Mouse (Mus musculus): ENCODE measurements around the gene Nabp2. TPM values are rescaled to one million over a fixed set of nuclear protein-coding genes. Genes with fewer than 3 reads are reported as not detected.

Gene Nabp2
- polyA plus RNA-seq, 1 experiment from 2014 or later: 130 TPM

GRCm38 (mm10) chr10:128385902-128386301 is 25.4 kb downstream of the Nabp2 start:
- H3K9me3 ChIP-seq (ENCODE audit: control insufficient read depth, low read length): no peaks in the 10 kb centered on the region
- H3K27ac ChIP-seq (ENCODE audit: low read depth, low read length): no peak overlapping the region
- H3K27me3 ChIP-seq (ENCODE audit: control insufficient read depth, insufficient read depth, low read length): no peaks in the 10 kb centered on the region
- H3K4me1 ChIP-seq (replicated peaks; ENCODE audit: control insufficient read depth, insufficient read depth, low read length): no peaks in the 10 kb centered on the region
- WGBS: 93% methylated on average over 7 of the region's 7 CpGs
- no peak overlapping the region for H3K4me2 ChIP-seq (replicated peaks; ENCODE audit: low read depth, low read length)
- H3K9ac ChIP-seq (ENCODE audit: low read depth, low read length): no peak overlapping the region
- no peak overlapping the region for H3K4me3 ChIP-seq (ENCODE audit: low read depth, low read length)
- H3K36me3 ChIP-seq (ENCODE audit: control insufficient read depth, insufficient read depth, low read length): peaks cover 38% of the 10 kb centered on the region
- ATAC-seq (ENCODE audit: low FRiP score) (0 out of 2 replicates have a peak, but pooled peaks have one; percentile 25), DNase-seq (ENCODE audit: low spot score) (no peak)

GRCm38 (mm10) chr10:128382482-128382881 is 28.8 kb downstream of the Nabp2 start:
- peaks cover 2% of the 10 kb centered on the region; the same call in 1 of the 2 replicates for H3K4me1 ChIP-seq (replicated peaks; ENCODE audit: control insufficient read depth, insufficient read depth, low read length)
- no peaks in the 10 kb centered on the region for H3K9me3 ChIP-seq (ENCODE audit: control insufficient read depth, low read length)
- H3K4me2 ChIP-seq (replicated peaks; ENCODE audit: low read depth, low read length): no peak overlapping the region
- ATAC-seq (ENCODE audit: low FRiP score) (no peak), DNase-seq (ENCODE audit: low spot score) (no peak)
- no peak overlapping the region for H3K9ac ChIP-seq (ENCODE audit: low read depth, low read length)
- peaks cover 18% of the 10 kb centered on the region for H3K36me3 ChIP-seq (ENCODE audit: control insufficient read depth, insufficient read depth, low read length)
- no peak overlapping the region for H3K27ac ChIP-seq (ENCODE audit: low read depth, low read length)
- no peaks in the 10 kb centered on the region for H3K27me3 ChIP-seq (ENCODE audit: control insufficient read depth, insufficient read depth, low read length)
- no peak overlapping the region for H3K4me3 ChIP-seq (ENCODE audit: low read depth, low read length)
- 86% methylated on average over 8 of the region's 8 CpGs for WGBS

DNA sequence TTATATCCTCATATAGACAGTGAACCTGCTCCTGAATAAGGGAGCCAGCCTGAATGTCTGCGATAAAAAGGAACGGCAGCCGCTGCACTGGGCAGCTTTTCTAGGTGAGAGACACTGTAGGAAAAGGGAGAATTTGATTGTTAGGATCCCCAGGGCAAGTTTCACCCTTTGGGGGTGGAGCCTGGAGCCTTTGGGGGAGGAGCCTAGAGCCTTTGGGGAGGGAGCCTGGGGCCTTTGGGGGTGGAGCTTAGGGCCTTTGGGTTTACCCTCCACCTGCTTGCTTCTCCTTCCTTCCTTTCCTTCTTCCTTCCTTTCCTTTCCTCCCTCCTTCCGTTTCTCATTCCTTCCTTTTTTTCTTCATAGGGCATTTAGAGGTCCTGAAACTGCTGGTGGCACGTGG is 30.7 kb downstream of the Nabp2 start:
- DNase-seq (ENCODE audit: low spot score) (no peak), ATAC-seq (ENCODE audit: low FRiP score) (no peak)
- Histone ChIP-seq H3K9me3 (ENCODE audit: control insufficient read depth, low read length) (no peaks in the 10 kb centered on the region), H3K4me3 (ENCODE audit: low read depth, low read length) (no peak overlapping the region), H3K4me1 (replicated peaks; ENCODE audit: control insufficient read depth, insufficient read depth, low read length) (peaks cover 2% of the 10 kb centered on the region; the same call in 1 of the 2 replicates), H3K9ac (ENCODE audit: low read depth, low read length) (no peak overlapping the region), H3K4me2 (replicated peaks; ENCODE audit: low read depth, low read length) (no peak overlapping the region), H3K27me3 (ENCODE audit: control insufficient read depth, insufficient read depth, low read length) (no peaks in the 10 kb centered on the region), H3K36me3 (ENCODE audit: control insufficient read depth, insufficient read depth, low read length) (peaks cover 18% of the 10 kb centered on the region), H3K27ac (ENCODE audit: low read depth, low read length) (no peak overlapping the region)
- WGBS: 87% methylated on average over 5 of the region's 5 CpGs

DNA sequence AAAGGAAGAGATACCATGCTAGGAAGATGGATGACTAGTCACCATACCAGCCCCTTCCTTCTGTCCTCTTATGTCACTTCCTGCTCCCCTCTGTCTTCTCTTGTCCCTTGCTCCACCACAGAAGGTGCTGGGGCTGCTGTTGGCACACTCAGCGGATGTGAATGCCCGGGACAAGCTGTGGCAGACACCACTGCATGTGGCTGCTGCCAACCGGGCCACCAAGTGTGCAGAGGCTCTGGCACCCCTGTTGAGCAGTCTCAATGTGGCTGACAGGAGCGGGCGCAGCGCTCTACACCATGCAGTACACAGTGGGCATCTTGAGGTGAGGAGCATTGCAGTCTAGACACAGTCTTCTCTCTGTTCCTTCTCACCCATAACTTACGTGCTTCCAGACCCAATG is 32.0 kb downstream of the Nabp2 start:
- no peaks in the 10 kb centered on the region for H3K27me3 ChIP-seq (ENCODE audit: control insufficient read depth, insufficient read depth, low read length)
- peaks cover 2% of the 10 kb centered on the region; the same call in 1 of the 2 replicates for H3K4me1 ChIP-seq (replicated peaks; ENCODE audit: control insufficient read depth, insufficient read depth, low read length)
- H3K36me3 ChIP-seq (ENCODE audit: control insufficient read depth, insufficient read depth, low read length): peaks cover 18% of the 10 kb centered on the region
- no peak for ATAC-seq (ENCODE audit: low FRiP score)
- H3K4me3 ChIP-seq (ENCODE audit: low read depth, low read length): no peak overlapping the region
- H3K9me3 ChIP-seq (ENCODE audit: control insufficient read depth, low read length): no peaks in the 10 kb centered on the region
- H3K9ac ChIP-seq (ENCODE audit: low read depth, low read length): no peak overlapping the region
- H3K4me2 ChIP-seq (replicated peaks; ENCODE audit: low read depth, low read length): no peak overlapping the region
- 98% methylated on average over 7 of the region's 7 CpGs for WGBS
- no peak overlapping the region for H3K27ac ChIP-seq (ENCODE audit: low read depth, low read length)
- DNase-seq (ENCODE audit: low spot score): no peak

- no peak for ATAC-seq (ENCODE audit: low FRiP score)
- Histone ChIP-seq H3K27me3 (ENCODE audit: control insufficient read depth, insufficient read depth, low read length) (no peaks in the 10 kb centered on the region), H3K36me3 (ENCODE audit: control insufficient read depth, insufficient read depth, low read length) (peaks cover 13% of the 10 kb centered on the region), H3K4me1 (replicated peaks; ENCODE audit: control insufficient read depth, insufficient read depth, low read length) (peaks cover 2% of the 10 kb centered on the region; the same call in 1 of the 2 replicates), H3K4me2 (replicated peaks; ENCODE audit: low read depth, low read length) (peak overlapping the region; percentile 81), H3K27ac (ENCODE audit: low read depth, low read length) (no peak overlapping the region), H3K9ac (ENCODE audit: low read depth, low read length) (no peak overlapping the region; the same call in 1 of the 2 replicates), H3K9me3 (ENCODE audit: control insufficient read depth, low read length) (no peaks in the 10 kb centered on the region), H3K4me3 (ENCODE audit: low read depth, low read length) (peak overlapping the region; percentile 99; the same call in 1 of the 2 replicates)
- DNase-seq (ENCODE audit: low spot score): no peak
- 78% methylated on average over 3 of the region's 3 CpGs for WGBS
Observed at GRCm38 (mm10) chr10:128378462-128378861, 32.8 kb downstream of the Nabp2 start.

DNA sequence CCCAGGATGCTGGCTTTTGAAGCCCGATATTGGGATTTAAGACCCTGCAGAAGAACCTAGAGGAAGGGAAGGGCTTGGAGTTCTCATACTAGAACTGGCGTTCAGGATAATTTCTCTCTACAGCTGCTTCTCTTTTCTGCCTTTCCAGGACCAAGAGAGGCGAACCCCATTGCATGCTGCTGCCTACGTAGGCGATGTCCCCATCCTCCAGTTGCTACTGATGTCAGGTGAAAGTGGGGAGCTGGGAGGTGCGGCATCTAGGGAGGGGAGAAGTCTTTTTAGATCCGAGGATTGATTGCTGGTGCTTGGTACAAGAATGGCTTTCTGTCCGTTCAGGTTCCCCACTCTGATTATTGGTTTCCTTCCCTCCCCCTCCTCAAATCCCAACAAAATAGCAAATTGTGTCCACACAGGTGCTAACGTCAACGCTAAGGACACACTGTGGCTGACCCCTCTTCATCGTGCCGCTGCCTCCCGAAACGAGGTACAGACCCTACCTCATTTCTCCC is 33.3 kb downstream of the Nabp2 start:
- Histone ChIP-seq H3K27me3 (ENCODE audit: control insufficient read depth, insufficient read depth, low read length) (no peaks in the 10 kb centered on the region), H3K9ac (ENCODE audit: low read depth, low read length) (peak overlapping the region; percentile 97), H3K4me3 (ENCODE audit: low read depth, low read length) (peak overlapping the region; percentile 99), H3K4me1 (replicated peaks; ENCODE audit: control insufficient read depth, insufficient read depth, low read length) (peaks cover 2% of the 10 kb centered on the region; the same call in 1 of the 2 replicates), H3K36me3 (ENCODE audit: control insufficient read depth, insufficient read depth, low read length) (peaks cover 12% of the 10 kb centered on the region), H3K9me3 (ENCODE audit: control insufficient read depth, low read length) (no peaks in the 10 kb centered on the region), H3K4me2 (replicated peaks; ENCODE audit: low read depth, low read length) (peak overlapping the region; percentile 81), H3K27ac (ENCODE audit: low read depth, low read length) (peak overlapping the region; percentile 90)
- DNase-seq (ENCODE audit: low spot score) (no peak), ATAC-seq (ENCODE audit: low FRiP score) (no peak)
- WGBS: 56% methylated on average over 14 of the region's 14 CpGs

GRCm38 (mm10) chr10:128377222-128377939 is 33.9 kb downstream of the Nabp2 start:
- peak; percentile 76 for DNase-seq (ENCODE audit: low spot score)
- Histone ChIP-seq H3K4me3 (ENCODE audit: low read depth, low read length) (peak overlapping the region; percentile 99), H3K27ac (ENCODE audit: low read depth, low read length) (peak overlapping the region; percentile 90), H3K9me3 (ENCODE audit: control insufficient read depth, low read length) (no peaks in the 10 kb centered on the region), H3K36me3 (ENCODE audit: control insufficient read depth, insufficient read depth, low read length) (peaks cover 8% of the 10 kb centered on the region; the same call in 1 of the 2 replicates), H3K27me3 (ENCODE audit: control insufficient read depth, insufficient read depth, low read length) (no peaks in the 10 kb centered on the region), H3K9ac (ENCODE audit: low read depth, low read length) (peak overlapping the region; percentile 97), H3K4me2 (replicated peaks; ENCODE audit: low read depth, low read length) (peak overlapping the region; percentile 81), H3K4me1 (replicated peaks; ENCODE audit: control insufficient read depth, insufficient read depth, low read length) (peaks cover 2% of the 10 kb centered on the region; the same call in 1 of the 2 replicates)
- ATAC-seq (ENCODE audit: low FRiP score): peak; percentile 72
- WGBS: under 1% methylated on average over 44 of the region's 47 CpGs

DNA sequence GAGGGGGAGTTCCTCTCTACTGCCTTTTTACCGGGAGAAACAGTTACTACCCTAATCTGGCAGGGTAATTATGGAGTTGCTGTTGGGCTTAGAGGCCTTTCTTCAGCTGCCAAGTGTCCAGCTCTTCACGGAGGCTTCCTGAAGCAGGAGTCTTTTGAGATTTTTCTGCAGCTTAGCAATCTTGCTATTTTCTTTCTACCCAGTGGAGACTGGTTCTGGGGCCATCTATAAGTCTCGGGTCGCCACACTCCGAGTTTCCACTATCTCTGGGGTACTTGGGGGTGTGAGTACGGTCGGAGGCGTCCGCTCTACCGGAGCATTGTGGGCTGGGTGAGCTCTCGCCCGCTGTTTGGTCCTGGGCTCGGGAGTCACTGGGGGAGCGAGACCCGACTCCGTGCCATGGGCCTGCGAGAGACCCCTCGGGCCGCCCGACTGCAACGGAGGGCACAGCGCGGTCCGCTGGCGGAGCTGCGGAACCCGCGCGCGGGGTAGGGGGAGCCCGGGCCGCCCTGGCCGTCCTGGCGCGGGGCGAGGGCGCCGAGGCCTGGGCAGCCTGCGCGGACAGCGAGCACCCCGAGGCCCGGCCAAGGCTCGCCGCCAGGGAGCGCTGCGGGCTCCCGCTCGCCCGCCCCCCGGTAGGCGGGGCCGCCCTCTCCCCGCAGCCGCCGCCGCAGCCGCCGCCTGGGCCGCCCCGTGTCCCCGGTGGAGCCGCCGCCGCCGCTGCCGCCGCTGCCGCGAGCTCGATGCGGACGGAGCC is 34.7 kb downstream of the Nabp2 start, which contains the start of gene Ankrd52:
Ankrd52 (plus strand) TSS at position 661 of the 757 bp plus-strand sequence.
- Histone ChIP-seq H3K36me3 (ENCODE audit: control insufficient read depth, insufficient read depth, low read length) (peaks cover 4% of the 10 kb centered on the region; the same call in 1 of the 2 replicates), H3K4me3 (ENCODE audit: low read depth, low read length) (peak within 1 kb of the TSS; percentile 99), H3K27me3 (ENCODE audit: control insufficient read depth, insufficient read depth, low read length) (no peaks in the 10 kb centered on the region), H3K9me3 (ENCODE audit: control insufficient read depth, low read length) (no peaks in the 10 kb centered on the region), H3K9ac (ENCODE audit: low read depth, low read length) (peak within 1 kb of the TSS; percentile 97), H3K4me1 (replicated peaks; ENCODE audit: control insufficient read depth, insufficient read depth, low read length) (peaks cover 2% of the 10 kb centered on the region; the same call in 1 of the 2 replicates), H3K4me2 (replicated peaks; ENCODE audit: low read depth, low read length) (peak within 1 kb of the TSS; percentile 81), H3K27ac (ENCODE audit: low read depth, low read length) (peak within 1 kb of the TSS; percentile 90)
- DNase-seq (ENCODE audit: low spot score): peak; percentile 89
- 0% methylated on average over 47 of the region's 73 CpGs for WGBS
- ATAC-seq (ENCODE audit: low FRiP score): peak; percentile 93

Data from hindbrain, embryonic 11.5 days (tissue).